Mouse (Mus musculus) lung, embryonic 16.5 days (tissue): ENCODE results near the gene Mrpl51. TPM values are rescaled to one million over a fixed set of nuclear protein-coding genes. Genes with fewer than 3 reads are reported as not detected.

Source experiments
- ATAC-seq: fragments of 200-750 bp; cut with Nextera tagmentation; 2 replicates; pipeline ENCODE4 v1.8.0; 2017; ENCODE audit warnings: low read depth, mild to moderate bottlenecking, moderate library complexity
- H3K27ac ChIP-seq: fragments of 300-500 bp; sonication (generic); 2 replicates; pipeline ENCODE4 v1.5.1; 2014; ENCODE audit warnings: mild to moderate bottlenecking, control low read depth, low read length
- H3K27me3 ChIP-seq: fragments of 300-500 bp; sonication (generic); 2 replicates; pipeline ENCODE4 v1.6.1; 2014; ENCODE audit warnings: low read depth, low read length, mixed read lengths; ENCODE audit not compliant: control insufficient read depth, insufficient read depth
- H3K36me3 ChIP-seq: fragments of 300-500 bp; sonication (generic); 2 replicates; pipeline ENCODE4 v1.6.1; 2014; ENCODE audit warnings: low read length; ENCODE audit not compliant: control insufficient read depth, insufficient read depth
- H3K4me1 ChIP-seq: fragments of 300-500 bp; sonication (generic); replicated peaks from 2 replicates; pipeline ENCODE4 v1.6.1; 2014; ENCODE audit warnings: low read length, mixed read lengths; ENCODE audit not compliant: control insufficient read depth, insufficient read depth
- H3K4me2 ChIP-seq: fragments of 300-500 bp; sonication (generic); 2 replicates; pipeline ENCODE4 v1.6.1; 2014; ENCODE audit warnings: low read depth, low read length, control low read depth
- H3K4me3 ChIP-seq: fragments of 300-500 bp; sonication (generic); 2 replicates; pipeline ENCODE4 v1.5.1; 2014; ENCODE audit warnings: mild to moderate bottlenecking, low read length, control low read depth
- H3K9ac ChIP-seq: fragments of 300-500 bp; sonication (generic); 2 replicates; pipeline ENCODE4 v1.6.1; 2014; ENCODE audit warnings: low read length, control low read depth
- H3K9me3 ChIP-seq: fragments of 300-500 bp; sonication (generic); 2 replicates; pipeline ENCODE4 v1.6.1; 2016; ENCODE audit warnings: low read length; ENCODE audit not compliant: control insufficient read depth
- WGBS: fragments of 180-500 bp; shearing (Covaris S2); extraction: QIAGEN DNeasy Blood & Tissue Kit; methylation state at CpG from one replicate; pipeline ENCODE4 v1.1.7; 2014; 5-methylcytosine and 5-hydroxymethylcytosine counted together
- polyA plus RNA-seq: library from polyadenylated mRNA; unstranded; fragments of >200 nt; fragmentation: Nextera tagmentation; extraction: Ambion mirVana; gene quantifications from 2 replicates; pipeline ENCODE4 v1.2.1, GENCODE M21; 2015

The Mrpl51 gene
- polyA plus RNA-seq, 1 experiment from 2014 or later, result 226 TPM

DNA sequence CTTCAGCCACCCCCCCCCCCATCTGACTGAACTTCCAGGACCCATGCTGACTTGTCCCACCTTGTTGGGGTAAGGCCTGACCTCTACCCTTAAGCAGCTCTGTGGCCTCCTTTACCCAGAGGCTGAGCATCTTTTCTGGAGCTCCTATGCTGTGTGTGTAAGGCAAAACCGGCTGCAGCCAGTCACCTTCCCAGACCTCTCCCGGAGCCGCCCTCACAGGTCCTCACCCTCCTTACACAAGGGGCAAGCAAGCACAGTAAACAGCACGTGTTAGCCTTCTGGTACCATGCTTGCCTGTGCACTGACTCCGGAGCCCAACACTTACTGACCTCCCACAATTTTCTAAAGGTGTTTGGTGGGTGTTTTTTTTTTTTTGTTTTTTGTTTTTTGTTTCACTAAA lies 16.1 kb upstream of the Mrpl51 start:
- WGBS, result 84% methylated on average over 5 of the region's 5 CpGs
- no peak overlapping the region for H3K4me2 ChIP-seq

DNA sequence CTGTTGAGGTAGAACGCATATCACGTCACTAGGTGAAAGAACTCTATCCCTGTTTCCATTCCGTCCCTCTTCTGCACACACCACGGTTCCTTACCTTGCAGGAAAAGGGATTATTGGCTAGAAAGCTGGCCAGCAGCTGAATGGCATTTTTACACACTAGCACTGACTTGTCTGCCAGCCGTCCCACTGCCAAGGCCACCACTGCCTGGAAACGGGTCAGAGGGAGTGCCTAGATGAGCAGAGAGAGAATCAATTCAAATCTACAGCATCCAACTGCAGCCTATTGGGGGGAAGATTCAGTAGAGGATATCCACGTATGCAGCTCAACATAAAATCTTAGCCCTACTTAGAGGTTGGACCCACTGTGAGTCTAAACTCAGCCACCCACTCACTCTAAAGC lies 12.0 kb upstream of the Mrpl51 start:
- Histone ChIP-seq H3K9me3 (no peaks in the 10 kb centered on the region), H3K4me2 (no peak overlapping the region), H3K9ac (no peak overlapping the region), H3K27me3 (no peaks in the 10 kb centered on the region), H3K27ac (no peak overlapping the region), H3K4me3 (no peak overlapping the region), H3K36me3 (peaks cover 82% of the 10 kb centered on the region), H3K4me1 (no peaks in the 10 kb centered on the region)
- WGBS, result 92% methylated on average over 7 of the region's 7 CpGs
- no peak for ATAC-seq

More for the DNA sequence above, 16.1 kb upstream of the Mrpl51 start:
- peaks cover 90% of the 10 kb centered on the region for H3K36me3 ChIP-seq
- H3K4me1 ChIP-seq, result no peaks in the 10 kb centered on the region
- no peak overlapping the region for H3K27ac ChIP-seq
- no peaks in the 10 kb centered on the region for H3K27me3 ChIP-seq
- H3K4me3 ChIP-seq, result no peak overlapping the region
- no peak overlapping the region for H3K9ac ChIP-seq
- H3K9me3 ChIP-seq, result no peaks in the 10 kb centered on the region
- ATAC-seq, result no peak

DNA sequence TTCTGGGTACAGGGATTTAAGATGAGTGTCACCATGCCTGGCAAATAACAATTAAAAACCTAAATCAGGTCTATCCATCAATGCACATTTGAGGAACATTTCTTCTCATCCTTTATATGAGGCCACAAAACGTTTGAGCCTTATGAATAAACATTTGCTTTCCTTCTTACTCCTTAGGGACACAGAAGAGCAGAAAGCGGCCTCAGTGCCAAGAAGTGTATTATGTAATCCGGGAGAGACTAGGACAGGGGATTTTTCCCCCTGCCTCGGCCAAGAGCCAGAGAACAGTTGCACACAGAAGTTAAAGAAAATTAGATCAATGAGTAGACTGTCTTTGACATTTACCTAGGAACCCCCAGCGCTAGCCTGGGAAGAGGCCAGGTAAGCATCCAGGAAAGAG lies 9.5 kb upstream of the Mrpl51 start:
- Histone ChIP-seq H3K9me3 (no peaks in the 10 kb centered on the region), H3K4me3 (no peak overlapping the region), H3K4me2 (no peak overlapping the region), H3K27ac (no peak overlapping the region), H3K36me3 (peaks cover 84% of the 10 kb centered on the region), H3K9ac (no peak overlapping the region), H3K27me3 (no peaks in the 10 kb centered on the region), H3K4me1 (no peaks in the 10 kb centered on the region)
- 76% methylated on average over 5 of the region's 5 CpGs for WGBS
- no peak for ATAC-seq

DNA sequence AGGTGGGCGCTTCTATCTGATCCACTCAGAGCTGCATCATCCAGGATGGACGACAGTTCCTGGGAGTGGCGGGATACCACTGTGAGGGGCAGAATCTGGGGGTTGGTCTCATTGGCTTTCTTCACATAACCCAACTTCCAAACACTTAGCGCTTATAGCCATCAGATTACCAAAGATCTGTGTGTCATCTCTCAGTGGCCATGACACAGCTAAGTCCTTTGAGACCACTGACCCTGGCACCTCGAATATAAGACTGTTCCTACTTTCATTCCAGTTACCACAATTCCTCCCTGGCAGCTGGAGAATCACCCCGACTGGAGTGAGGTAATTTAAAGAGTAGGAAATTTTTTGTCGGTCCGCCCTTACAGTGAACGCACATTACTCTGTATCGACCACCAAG lies 5.4 kb upstream of the Mrpl51 start:
- 94% methylated on average over 10 of the region's 10 CpGs for WGBS
- Histone ChIP-seq H3K9me3 (no peaks in the 10 kb centered on the region), H3K4me2 (no peak overlapping the region), H3K4me1 (peaks cover 8% of the 10 kb centered on the region), H3K36me3 (peaks cover 57% of the 10 kb centered on the region), H3K9ac (no peak overlapping the region), H3K27ac (no peak overlapping the region), H3K27me3 (no peaks in the 10 kb centered on the region), H3K4me3 (no peak overlapping the region)
- ATAC-seq, result no peak

DNA sequence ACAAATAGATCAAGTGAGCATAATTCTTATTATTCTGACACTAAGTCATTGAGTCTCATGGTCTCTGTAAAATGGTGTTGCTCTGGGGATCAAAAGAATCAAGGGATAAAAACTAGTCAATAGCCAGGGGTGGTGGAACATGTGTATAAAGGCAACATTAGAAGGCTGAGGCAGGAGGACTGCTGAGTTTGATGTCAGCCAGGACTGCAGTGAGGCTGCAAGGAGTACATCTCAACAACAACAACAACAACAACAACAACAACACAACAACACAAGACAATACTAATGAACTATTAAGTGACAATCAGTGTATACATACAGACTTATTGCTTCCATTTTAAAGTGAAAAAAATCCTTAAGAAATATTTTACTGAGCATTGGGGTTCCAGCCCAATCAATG lies 785 bp upstream of the Mrpl51 start:
- Histone ChIP-seq H3K4me1 (peaks cover 17% of the 10 kb centered on the region), H3K27me3 (no peaks in the 10 kb centered on the region), H3K27ac (peak overlapping the region; percentile 92), H3K4me2 (peak overlapping the region; percentile 63), H3K4me3 (peak overlapping the region; percentile 74), H3K9me3 (no peaks in the 10 kb centered on the region), H3K36me3 (peaks cover 24% of the 10 kb centered on the region), H3K9ac (peak overlapping the region; percentile 81)
- ATAC-seq, result no peak

DNA sequence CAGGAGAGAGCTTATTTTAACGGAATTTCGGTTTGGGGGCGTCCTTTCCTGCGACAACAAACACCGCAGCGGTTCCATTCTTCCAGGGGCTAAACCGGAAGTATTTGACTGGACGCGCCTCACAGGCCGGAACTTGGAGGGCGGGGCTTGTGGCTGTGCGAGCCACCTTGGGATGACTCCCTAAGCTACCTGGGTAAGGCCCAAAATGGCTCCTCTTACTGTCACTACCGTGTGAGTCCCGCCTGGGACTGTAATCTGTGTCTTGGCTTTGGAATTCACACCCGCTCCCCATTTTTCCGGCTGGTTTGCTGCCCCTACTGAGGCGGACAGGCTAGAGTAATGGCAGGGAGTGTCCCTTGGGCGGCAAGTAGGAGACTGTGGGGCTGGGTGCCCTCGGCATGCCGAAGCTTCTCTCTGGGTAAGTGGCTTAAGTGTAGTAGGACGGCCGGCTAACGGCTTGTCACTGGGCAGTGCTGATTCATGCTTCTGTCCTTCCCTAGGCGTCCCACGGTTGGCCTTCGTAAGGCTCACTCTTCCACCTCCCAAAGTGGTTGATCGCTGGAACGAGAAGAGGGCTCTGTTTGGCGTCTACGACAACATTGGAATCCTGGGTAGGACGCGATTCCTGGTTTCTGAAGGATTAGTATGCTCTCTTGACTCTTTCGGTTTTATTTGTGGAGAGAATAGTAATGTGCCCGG lies 564 bp downstream of the Mrpl51 start:
- Histone ChIP-seq H3K4me1 (peaks cover 17% of the 10 kb centered on the region), H3K36me3 (peaks cover 10% of the 10 kb centered on the region), H3K9ac (peak overlapping the region; percentile 80), H3K9me3 (no peaks in the 10 kb centered on the region), H3K27ac (peak overlapping the region; percentile 100), H3K4me2 (peak overlapping the region; percentile 82), H3K4me3 (peak overlapping the region; percentile 74), H3K27me3 (no peaks in the 10 kb centered on the region)
- under 1% methylated on average over 34 of the region's 34 CpGs for WGBS
- ATAC-seq, result peak; percentile 93

DNA sequence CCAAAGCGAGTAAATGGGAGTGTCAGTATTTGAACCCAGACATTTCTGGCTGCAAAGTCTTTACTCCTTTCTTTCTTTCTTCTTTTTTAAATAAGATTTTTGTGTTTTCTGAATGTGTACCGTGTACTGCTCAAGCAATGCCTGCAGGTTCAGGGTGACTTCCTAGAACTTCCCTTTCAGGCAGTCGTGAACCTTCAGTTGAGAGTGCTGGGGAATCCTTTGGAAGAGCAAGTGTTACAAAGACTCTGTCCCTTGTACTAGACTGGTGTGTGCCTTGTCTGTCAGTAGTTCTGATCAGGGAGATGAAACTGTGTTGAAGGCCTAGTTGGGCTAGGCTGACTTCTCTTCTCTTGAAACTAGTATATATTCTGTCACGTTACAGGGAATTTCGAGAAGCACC lies 1.2 kb downstream of the Mrpl51 start:
- peaks cover 17% of the 10 kb centered on the region for H3K4me1 ChIP-seq
- peak overlapping the region; percentile 82 for H3K4me2 ChIP-seq
- H3K27ac ChIP-seq, result peak overlapping the region; percentile 100
- peak overlapping the region; percentile 80 for H3K9ac ChIP-seq
- peaks cover 3% of the 10 kb centered on the region; the same call in 1 of the 2 replicates for H3K36me3 ChIP-seq
- H3K9me3 ChIP-seq, result no peaks in the 10 kb centered on the region
- no peak for ATAC-seq
- H3K4me3 ChIP-seq, result peak overlapping the region; percentile 74
- 28% methylated on average over 5 of the region's 5 CpGs for WGBS
- H3K27me3 ChIP-seq, result no peaks in the 10 kb centered on the region

DNA sequence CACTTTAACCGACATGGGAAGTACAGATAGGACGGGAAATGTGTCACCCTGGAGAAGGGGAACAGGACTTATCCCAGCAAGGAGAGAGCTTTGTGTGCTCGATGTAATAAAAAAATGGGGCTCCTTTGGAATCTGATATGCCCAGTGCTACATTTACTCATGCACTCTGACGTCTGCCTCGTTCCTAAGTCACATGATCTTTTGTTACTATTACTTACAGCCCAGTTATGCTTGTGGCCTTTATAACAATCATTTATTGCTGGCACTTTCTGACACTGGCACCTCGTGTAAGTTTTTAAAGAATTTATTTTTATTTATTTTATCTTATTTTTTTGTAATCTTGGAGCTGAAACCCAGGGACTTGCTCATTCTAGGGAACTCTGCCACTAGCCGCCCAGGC lies 1.8 kb downstream of the Mrpl51 start:
- peaks cover 17% of the 10 kb centered on the region for H3K4me1 ChIP-seq
- H3K27ac ChIP-seq, result no peak overlapping the region
- no peak overlapping the region for H3K9ac ChIP-seq
- H3K4me3 ChIP-seq, result no peak overlapping the region; the same call in 1 of the 2 replicates
- no peak overlapping the region; the same call in 1 of the 2 replicates for H3K4me2 ChIP-seq
- WGBS, result 45% methylated on average over 7 of the region's 7 CpGs
- ATAC-seq, result no peak
- no peaks in the 10 kb centered on the region for H3K27me3 ChIP-seq
- H3K36me3 ChIP-seq, result peaks cover 3% of the 10 kb centered on the region; the same call in 1 of the 2 replicates
- no peaks in the 10 kb centered on the region for H3K9me3 ChIP-seq

DNA sequence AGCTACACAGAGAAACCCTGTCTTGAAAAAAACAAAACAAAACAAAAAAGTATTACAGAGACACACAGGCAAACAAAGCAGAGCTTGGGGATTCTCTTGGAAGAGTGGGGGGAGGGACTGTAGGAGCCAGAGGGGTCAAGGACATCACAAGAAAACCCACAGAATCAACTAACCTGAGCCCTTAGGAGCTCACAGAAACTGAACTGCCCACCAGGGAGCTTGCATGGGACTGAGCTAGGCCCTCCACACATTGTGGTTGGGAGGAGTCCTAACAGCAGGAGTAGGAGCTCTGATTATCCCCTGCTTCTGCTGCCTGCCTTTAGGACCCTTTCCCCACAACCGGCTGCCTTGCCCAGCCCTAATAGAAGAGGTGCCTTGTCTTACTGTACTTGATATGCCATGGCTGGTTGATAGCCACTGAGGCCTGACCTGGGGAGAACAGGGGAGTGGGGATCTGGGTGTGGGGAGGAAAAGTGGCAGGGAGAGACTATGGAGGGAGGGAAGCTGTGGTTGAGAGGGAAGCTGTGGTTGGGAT lies 4.0 kb downstream of the Mrpl51 start:
- no peaks in the 10 kb centered on the region for H3K27me3 ChIP-seq
- no peak overlapping the region for H3K27ac ChIP-seq
- no peak overlapping the region for H3K4me2 ChIP-seq
- no peak overlapping the region for H3K4me3 ChIP-seq
- no peak for ATAC-seq
- peaks cover 11% of the 10 kb centered on the region for H3K4me1 ChIP-seq
- 60% methylated on average over 1 of the region's 1 CpGs for WGBS
- no peaks in the 10 kb centered on the region for H3K9me3 ChIP-seq
- H3K36me3 ChIP-seq, result peaks cover 3% of the 10 kb centered on the region; the same call in 1 of the 2 replicates
- no peak overlapping the region for H3K9ac ChIP-seq
